Mouse (Mus musculus) heart, embryonic 16.5 days (tissue): Measurements from ENCODE around the gene Elf2. TPM values are rescaled to one million over a fixed set of nuclear protein-coding genes. Genes with fewer than 3 reads are reported as not detected.

ENCODE experiments used
- microRNA-seq: library from miRNA; unstranded; fragments of <30 nt; microRNA quantifications from one replicate; pipeline ENCODE4, GENCODE M21; 2017
- polyA plus RNA-seq: library from polyadenylated mRNA; unstranded; fragments of >200 nt; fragmentation: Nextera tagmentation; extraction: Ambion mirVana; gene quantifications from 2 replicates; pipeline ENCODE4 v1.2.1, GENCODE M21; 2015

The Elf2 gene
- polyA plus RNA-seq, 1 experiment from 2014 or later, result 53.4 TPM

Small RNA genes lying within 50 kb of the gene (microRNA-seq; reads per million reads assigned to microRNA genes)
- not detected for gene Gm24282

Other genes with a start within 250 kb of the Elf2 start
- gene Noct, start 116.2 kb downstream of the Elf2 start, polyA plus RNA-seq, result 9.8 and 11.1 TPM in 2 replicates
- 10.2 and 10.7 TPM in 2 replicates for gene Mgarp, start 56.1 kb upstream of the Elf2 start, polyA plus RNA-seq
- 1,483 and 1,554 TPM in 2 replicates for gene Ndufc1, start 68.3 kb upstream of the Elf2 start, polyA plus RNA-seq
- 29.9 and 32.7 TPM in 2 replicates for gene Naa15, start 74.5 kb upstream of the Elf2 start, polyA plus RNA-seq
- gene Rab33b, start 143.3 kb upstream of the Elf2 start, polyA plus RNA-seq, result 15.6 and 16.9 TPM in 2 replicates
- gene Setd7, start 220.2 kb upstream of the Elf2 start, polyA plus RNA-seq, result 4.5 and 5.0 TPM in 2 replicates